Mouse (Mus musculus): ENCODE results near the gene Gm9964. TPM values are rescaled to one million over a fixed set of nuclear protein-coding genes. Genes with fewer than 3 reads are reported as not detected.
"Not testable (repeated sequence)": the region's sequence is repeated elsewhere in the genome, so short reads cannot be mapped to it uniquely, and the experiment has no call there.

The Gm9964 gene
- polyA plus RNA-seq, 1 experiment = not detected

- TF ChIP-seq POLR2A (IDR thresholded peaks at IDR 0.05; ENCODE audit: borderline replicate concordance, insufficient read depth, low read length) (no peak), CTCF (IDR thresholded peaks at IDR 0.05; ENCODE audit: borderline replicate concordance, insufficient read depth, low read depth, low read length) (no peak)
- Histone ChIP-seq H3K4me1 (ENCODE audit: control insufficient read depth, insufficient read depth, low read length) (no peaks in the 10 kb centered on the region), H3K27me3 (ENCODE audit: control insufficient read depth, insufficient read depth, low read length) (no peaks in the 10 kb centered on the region; the same call in 1 of the 2 replicates), H3K27ac (ENCODE audit: insufficient read depth, low read length) (no peak overlapping the region), H3K4me3 (replicated peaks; ENCODE audit: insufficient read depth, low read depth, low read length) (no peak overlapping the region)
- no peak for DNase-seq
- WGBS = 96% methylated on average over 4 of the region's 4 CpGs
These were observed 13.2 kb downstream of the Gm9964 start for GRCm38 (mm10) chr11:79283350-79284030.

- TF ChIP-seq POLR2A (IDR thresholded peaks at IDR 0.05; ENCODE audit: borderline replicate concordance, insufficient read depth, low read length) = no peak
- no peak for TF ChIP-seq CTCF (IDR thresholded peaks at IDR 0.05; ENCODE audit: borderline replicate concordance, insufficient read depth, low read depth, low read length)
- no peak for DNase-seq
- WGBS = 46% methylated on average over 5 of the region's 5 CpGs
These were observed 15.3 kb downstream of the Gm9964 start for GRCm38 (mm10) chr11:79281396-79281795.

DNA sequence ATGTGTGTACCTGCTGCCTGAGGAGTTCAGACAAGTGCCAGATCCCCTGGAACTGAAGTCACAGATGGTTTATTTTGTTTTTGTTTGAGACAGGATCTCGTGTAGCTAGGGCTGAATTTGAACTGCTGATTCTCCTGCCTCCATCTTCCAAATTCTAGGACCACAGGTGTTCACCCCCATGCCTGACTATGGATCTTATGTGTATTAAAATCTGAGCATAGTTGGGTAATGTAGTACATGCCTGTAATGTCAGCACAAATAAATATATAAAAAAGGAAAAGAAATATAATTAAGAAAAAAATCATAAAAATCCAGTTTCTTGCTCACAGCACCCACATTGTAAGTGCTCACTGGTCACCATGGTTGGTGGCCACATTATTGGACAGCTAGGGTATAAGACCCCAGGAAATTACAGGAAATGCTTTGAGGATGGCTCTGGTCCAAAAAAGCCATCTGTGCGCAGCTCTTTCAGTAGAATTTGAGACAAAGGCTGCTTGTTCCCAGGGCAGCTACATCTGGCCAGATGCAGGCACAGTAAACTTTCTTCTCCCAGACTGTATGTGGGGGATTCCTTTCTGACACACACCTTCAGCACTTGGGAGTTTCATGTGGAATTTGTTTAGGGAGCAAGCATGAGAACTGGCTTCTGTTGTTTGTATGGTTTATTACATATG lies 16.8 kb downstream of the Gm9964 start:
- Histone ChIP-seq H3K27ac (ENCODE audit: insufficient read depth, low read length) (no peak overlapping the region), H3K4me3 (replicated peaks; ENCODE audit: insufficient read depth, low read depth, low read length) (no peak overlapping the region), H3K4me1 (ENCODE audit: control insufficient read depth, insufficient read depth, low read length) (no peaks in the 10 kb centered on the region), H3K27me3 (ENCODE audit: control insufficient read depth, insufficient read depth, low read length) (no peaks in the 10 kb centered on the region; the same call in 1 of the 2 replicates)
- WGBS = 19% methylated on average over 2 of the region's 2 CpGs
- TF ChIP-seq POLR2A (IDR thresholded peaks at IDR 0.05; ENCODE audit: borderline replicate concordance, insufficient read depth, low read length) (no peak), CTCF (IDR thresholded peaks at IDR 0.05; ENCODE audit: borderline replicate concordance, insufficient read depth, low read depth, low read length) (no peak)
- no peak for DNase-seq

More at GRCm38 (mm10) chr11:79281396-79281795, 15.3 kb downstream of the Gm9964 start:
- Histone ChIP-seq H3K4me1 (ENCODE audit: control insufficient read depth, insufficient read depth, low read length) (no peaks in the 10 kb centered on the region), H3K4me3 (replicated peaks; ENCODE audit: insufficient read depth, low read depth, low read length) (no peak overlapping the region), H3K27ac (ENCODE audit: insufficient read depth, low read length) (no peak overlapping the region), H3K27me3 (ENCODE audit: control insufficient read depth, insufficient read depth, low read length) (no peaks in the 10 kb centered on the region; the same call in 1 of the 2 replicates)

- TF ChIP-seq CTCF (IDR thresholded peaks at IDR 0.05; ENCODE audit: borderline replicate concordance, insufficient read depth, low read depth, low read length) = no peak
- no peak for TF ChIP-seq POLR2A (IDR thresholded peaks at IDR 0.05; ENCODE audit: borderline replicate concordance, insufficient read depth, low read length)
- DNase-seq = no peak
- Histone ChIP-seq H3K27ac (ENCODE audit: insufficient read depth, low read length) (no peak overlapping the region), H3K4me1 (ENCODE audit: control insufficient read depth, insufficient read depth, low read length) (no peaks in the 10 kb centered on the region), H3K27me3 (ENCODE audit: control insufficient read depth, insufficient read depth, low read length) (no peaks in the 10 kb centered on the region), H3K4me3 (replicated peaks; ENCODE audit: insufficient read depth, low read depth, low read length) (no peak overlapping the region)
- WGBS = 88% methylated on average over 4 of the region's 4 CpGs
These were observed 22.9 kb downstream of the Gm9964 start for GRCm38 (mm10) chr11:79273757-79274156.

GRCm38 (mm10) chr11:79273039-79273438 lies 23.7 kb downstream of the Gm9964 start:
- WGBS = 79% methylated on average over 4 of the region's 4 CpGs
- TF ChIP-seq POLR2A (IDR thresholded peaks at IDR 0.05; ENCODE audit: borderline replicate concordance, insufficient read depth, low read length) (no peak), CTCF (IDR thresholded peaks at IDR 0.05; ENCODE audit: borderline replicate concordance, insufficient read depth, low read depth, low read length) (no peak)
- Histone ChIP-seq H3K27me3 (ENCODE audit: control insufficient read depth, insufficient read depth, low read length) (no peaks in the 10 kb centered on the region), H3K4me3 (replicated peaks; ENCODE audit: insufficient read depth, low read depth, low read length) (no peak overlapping the region), H3K4me1 (ENCODE audit: control insufficient read depth, insufficient read depth, low read length) (no peaks in the 10 kb centered on the region), H3K27ac (ENCODE audit: insufficient read depth, low read length) (no peak overlapping the region)
- DNase-seq = no peak

DNA sequence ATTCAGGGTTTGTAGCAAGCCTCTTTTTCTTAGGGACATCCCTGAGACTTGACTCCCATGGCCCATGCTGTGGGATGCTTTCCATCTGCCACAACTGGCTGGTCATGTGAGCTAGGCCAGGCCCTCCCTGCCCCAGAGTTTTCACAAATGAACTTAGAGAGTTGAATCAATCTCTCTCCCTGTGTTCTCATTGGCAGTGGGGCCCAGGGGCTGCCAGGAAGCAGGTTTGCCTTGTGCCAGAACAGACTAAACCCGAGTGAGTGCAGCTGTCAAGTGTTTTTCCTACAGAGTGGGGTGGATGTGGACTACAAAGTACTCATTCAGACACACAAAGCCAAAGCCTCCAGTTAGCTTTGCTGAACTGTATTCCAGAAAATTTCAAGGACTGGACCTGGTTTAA lies 29.5 kb downstream of the Gm9964 start:
- Histone ChIP-seq H3K4me3 (replicated peaks; ENCODE audit: insufficient read depth, low read depth, low read length) (no peak overlapping the region), H3K27me3 (ENCODE audit: control insufficient read depth, insufficient read depth, low read length) (no peaks in the 10 kb centered on the region), H3K27ac (ENCODE audit: insufficient read depth, low read length) (no peak overlapping the region), H3K4me1 (ENCODE audit: control insufficient read depth, insufficient read depth, low read length) (no peaks in the 10 kb centered on the region)
- no peak for DNase-seq
- TF ChIP-seq POLR2A (IDR thresholded peaks at IDR 0.05; ENCODE audit: borderline replicate concordance, insufficient read depth, low read length) (no peak), CTCF (IDR thresholded peaks at IDR 0.05; ENCODE audit: borderline replicate concordance, insufficient read depth, low read depth, low read length) (no peak)
- 24% methylated on average over 1 of the region's 1 CpGs for WGBS

- DNase-seq = no peak
- Histone ChIP-seq H3K4me3 (replicated peaks; ENCODE audit: insufficient read depth, low read depth, low read length) (no peak overlapping the region), H3K27ac (ENCODE audit: insufficient read depth, low read length) (no peak overlapping the region), H3K4me1 (ENCODE audit: control insufficient read depth, insufficient read depth, low read length) (no peaks in the 10 kb centered on the region), H3K27me3 (ENCODE audit: control insufficient read depth, insufficient read depth, low read length) (no peaks in the 10 kb centered on the region)
- 70% methylated on average over 3 of the region's 3 CpGs for WGBS
- no peak for TF ChIP-seq POLR2A (IDR thresholded peaks at IDR 0.05; ENCODE audit: borderline replicate concordance, insufficient read depth, low read length)
- no peak for TF ChIP-seq CTCF (IDR thresholded peaks at IDR 0.05; ENCODE audit: borderline replicate concordance, insufficient read depth, low read depth, low read length)
These were observed 32.3 kb downstream of the Gm9964 start for GRCm38 (mm10) chr11:79264376-79264775.

DNA sequence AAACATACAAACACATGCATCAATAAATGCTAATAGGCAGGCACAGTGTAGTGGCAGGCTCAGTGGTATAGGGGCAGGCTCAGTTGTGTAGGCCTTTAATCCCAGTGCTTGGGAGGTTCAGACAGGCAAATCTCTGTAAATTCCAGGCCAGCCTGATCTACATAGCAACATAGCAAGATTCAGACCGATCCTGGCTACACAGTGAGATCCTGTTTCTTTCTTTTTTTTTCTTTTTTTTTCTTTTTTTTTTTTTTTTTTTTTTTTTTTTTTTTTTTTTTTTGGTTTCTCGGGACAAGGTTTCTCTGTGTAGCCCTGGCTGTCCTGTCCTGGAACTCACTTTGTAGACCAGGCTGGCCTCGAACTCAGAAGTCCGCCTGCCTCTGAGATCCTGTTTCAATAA lies 36.6 kb downstream of the Gm9964 start:
- not testable (repeated sequence) for H3K4me3 ChIP-seq (replicated peaks; ENCODE audit: insufficient read depth, low read depth, low read length); DNase-seq; H3K27ac ChIP-seq (ENCODE audit: insufficient read depth, low read length); H3K27me3 ChIP-seq (ENCODE audit: control insufficient read depth, insufficient read depth, low read length); H3K4me1 ChIP-seq (ENCODE audit: control insufficient read depth, insufficient read depth, low read length)
- 84% methylated on average over 4 of the region's 4 CpGs for WGBS

All from cerebellum, adult 2 months (tissue).